Mouse (Mus musculus) heart, adult 8-10 months (tissue): ENCODE results near the gene Glis2. TPM values are rescaled to one million over a fixed set of nuclear protein-coding genes. Genes with fewer than 3 reads are reported as not detected.

Source experiments
- DNase-seq: peaks from one replicate; pipeline ENCODE4 v3.0.0; 2022; ENCODE audit warnings: low spot score
- total RNA-seq, 4 experiments: library from RNA; stranded (reverse); gene quantifications; 2 replicates each; pipeline ENCODE4 v1.2.4; 2022

The Glis2 gene
- total RNA-seq, 4 experiments from 2014 or later, result 7.3 to 13.5 (median 9.5) TPM

DNA sequence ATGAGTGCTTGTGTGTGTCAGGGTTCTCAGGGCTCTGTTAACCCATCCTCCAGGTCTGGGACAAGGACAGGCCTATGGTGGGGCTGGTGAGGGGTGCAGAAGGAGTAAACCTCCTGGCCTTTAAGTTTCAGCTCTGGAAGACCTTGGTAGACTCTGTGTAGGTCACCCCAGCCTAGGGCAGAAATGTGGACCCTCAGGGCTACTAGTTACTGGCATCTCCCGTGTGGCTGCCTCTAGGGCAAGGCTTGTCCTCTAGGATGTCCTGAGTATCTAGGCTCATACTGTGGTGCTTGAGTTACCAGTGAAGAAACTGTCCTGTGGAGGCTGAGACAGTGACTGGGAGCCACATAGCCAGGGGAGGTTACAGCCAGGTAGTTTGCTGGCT is 8.9 kb downstream of the Glis2 start:
- no peak for DNase-seq

DNA sequence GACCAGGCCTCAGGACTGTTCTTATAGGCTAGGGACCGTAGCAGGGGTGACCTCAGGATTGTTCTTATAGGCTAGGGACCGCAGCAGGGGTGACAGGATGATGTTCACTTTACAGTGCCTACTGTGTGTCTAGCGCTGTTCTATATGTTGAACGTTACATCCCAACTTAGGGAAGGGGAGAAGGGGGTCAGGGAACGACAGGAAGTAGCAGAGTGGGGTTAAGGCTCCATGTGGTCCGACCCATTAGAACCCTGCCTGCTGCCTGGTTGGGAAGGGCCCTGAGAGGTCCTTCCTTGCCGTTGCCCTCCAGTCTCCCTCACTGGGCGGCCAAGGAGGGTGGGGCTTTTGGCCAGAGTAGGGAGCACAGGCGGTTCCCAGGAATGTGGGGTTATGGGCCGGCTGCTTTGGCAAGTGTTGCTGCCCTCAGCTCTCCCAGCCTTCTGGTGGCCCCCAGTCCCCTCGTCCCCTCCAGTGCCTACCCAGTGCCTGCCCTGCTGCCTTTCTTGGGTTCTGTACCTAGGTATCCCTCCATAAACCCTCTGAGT is 9.9 kb downstream of the Glis2 start:
- DNase-seq, result no peak

DNA sequence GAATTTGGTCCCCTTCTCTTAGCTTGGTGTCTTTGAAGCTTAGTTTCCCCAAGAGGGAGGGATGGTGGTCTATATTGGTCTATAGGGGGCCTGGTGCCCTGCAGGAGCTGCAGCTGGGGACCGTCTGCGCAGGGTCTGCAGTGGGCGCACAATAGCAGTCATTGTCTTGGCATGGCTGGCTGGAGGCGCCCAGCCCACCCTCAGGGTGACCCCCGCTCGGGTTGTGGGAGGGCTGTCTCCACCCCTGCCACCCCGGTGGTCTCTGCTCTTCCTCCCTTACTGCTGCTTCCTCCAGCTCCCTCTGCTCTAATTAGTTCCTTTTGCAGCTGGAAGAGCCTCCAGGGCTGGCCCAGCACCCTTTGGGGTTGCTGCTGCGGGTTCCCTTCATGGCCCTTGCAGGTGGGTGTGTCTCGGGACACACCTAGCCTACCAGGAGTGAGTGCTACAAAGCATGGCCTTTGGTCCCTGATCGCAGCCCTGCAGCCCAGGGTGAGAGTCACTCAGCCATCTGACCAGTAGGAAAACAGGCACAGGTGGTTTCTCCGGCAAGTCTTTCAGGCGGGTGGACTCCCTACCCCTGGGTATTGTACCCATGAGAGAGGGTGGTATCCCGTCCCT is 11.1 kb downstream of the Glis2 start:
- no peak for DNase-seq

- DNase-seq, result peak; percentile 59
These were observed 12.0 kb downstream of the Glis2 start for GRCm38 (mm10) chr16:4606431-4607084.

DNA sequence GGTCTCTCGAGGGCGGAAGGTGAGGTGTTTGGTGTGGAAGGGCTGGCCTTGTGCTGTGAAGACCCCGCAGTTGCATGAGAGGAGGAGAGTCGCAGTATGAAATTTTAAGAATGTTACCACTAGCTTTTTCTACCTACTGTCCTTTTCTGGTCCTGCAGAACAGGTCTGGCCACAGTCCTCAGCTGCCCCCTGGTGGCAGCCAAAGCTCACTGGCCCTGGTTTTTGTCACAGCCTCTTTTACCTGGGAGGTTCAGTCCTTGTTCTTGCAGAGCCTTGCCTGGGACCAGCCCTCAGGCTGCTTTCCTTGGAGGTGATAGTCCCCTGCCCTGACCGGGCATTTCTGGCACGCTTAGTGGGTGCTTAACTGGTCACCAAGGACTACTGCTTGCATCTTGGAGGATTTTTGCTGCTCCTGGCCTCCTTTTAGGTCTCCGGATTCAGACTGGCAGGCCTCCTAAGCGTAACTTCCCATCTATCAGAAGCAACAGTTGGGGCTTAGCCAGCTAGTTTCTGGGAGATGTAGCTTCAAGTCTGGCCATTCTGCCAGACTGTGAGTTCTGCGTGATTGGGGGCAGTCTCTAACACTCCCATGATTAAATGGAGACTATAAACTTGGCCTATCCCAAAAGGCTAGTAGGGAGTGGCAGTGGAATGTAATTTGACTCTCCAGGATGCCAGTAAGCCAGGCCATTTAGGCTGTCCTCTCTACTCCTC is 13.5 kb downstream of the Glis2 start:
- DNase-seq, result peak; percentile 83

GRCm38 (mm10) chr16:4608532-4609059 is 14.1 kb downstream of the Glis2 start:
- DNase-seq, result no peak

DNA sequence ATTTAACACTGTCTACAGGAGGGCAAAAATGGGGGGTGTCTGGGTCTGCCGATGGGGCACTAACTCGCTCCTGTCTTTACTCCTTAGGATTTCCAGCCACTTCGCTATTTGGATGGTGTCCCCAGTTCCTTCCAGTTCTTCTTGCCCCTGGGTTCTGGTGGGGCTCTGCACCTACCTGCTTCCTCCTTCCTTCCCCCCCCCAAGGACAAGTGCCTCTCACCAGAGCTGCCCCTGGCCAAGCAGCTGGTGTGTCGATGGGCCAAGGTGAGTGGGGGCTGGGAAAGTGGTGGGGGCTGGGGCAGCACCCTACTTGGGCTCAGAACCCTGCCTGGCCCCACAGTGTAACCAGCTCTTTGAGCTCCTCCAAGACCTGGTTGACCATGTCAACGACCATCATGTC is 16.7 kb downstream of the Glis2 start:
- no peak for DNase-seq

- no peak for DNase-seq
These were observed 17.2 kb downstream of the Glis2 start for GRCm38 (mm10) chr16:4611676-4612075.

DNA sequence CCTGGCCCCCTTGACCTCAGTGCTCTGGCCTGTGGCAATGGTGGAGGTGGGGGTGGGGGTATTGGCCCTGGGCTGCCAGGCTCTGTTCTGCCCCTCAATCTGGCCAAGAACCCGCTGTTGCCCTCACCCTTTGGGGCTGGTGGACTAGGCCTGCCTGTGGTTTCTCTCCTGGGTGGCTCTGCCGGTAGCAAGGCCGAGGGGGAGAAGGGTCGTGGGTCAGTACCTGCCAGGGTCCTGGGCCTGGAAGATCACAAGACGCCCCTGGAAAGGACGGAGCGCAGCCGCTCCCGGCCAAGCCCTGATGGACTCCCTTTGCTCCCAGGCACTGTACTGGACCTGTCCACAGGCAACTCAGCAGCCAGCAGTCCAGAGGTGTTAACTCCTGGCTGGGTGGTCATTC is 19.2 kb downstream of the Glis2 start:
- DNase-seq, result no peak

GRCm38 (mm10) chr16:4614639-4615038 is 20.1 kb downstream of the Glis2 start:
- no peak for DNase-seq

- DNase-seq, result no peak
These were observed 20.8 kb downstream of the Glis2 start for GRCm38 (mm10) chr16:4615297-4615696.

- DNase-seq, result no peak
These were observed 22.3 kb downstream of the Glis2 start for GRCm38 (mm10) chr16:4616829-4617228.

DNA sequence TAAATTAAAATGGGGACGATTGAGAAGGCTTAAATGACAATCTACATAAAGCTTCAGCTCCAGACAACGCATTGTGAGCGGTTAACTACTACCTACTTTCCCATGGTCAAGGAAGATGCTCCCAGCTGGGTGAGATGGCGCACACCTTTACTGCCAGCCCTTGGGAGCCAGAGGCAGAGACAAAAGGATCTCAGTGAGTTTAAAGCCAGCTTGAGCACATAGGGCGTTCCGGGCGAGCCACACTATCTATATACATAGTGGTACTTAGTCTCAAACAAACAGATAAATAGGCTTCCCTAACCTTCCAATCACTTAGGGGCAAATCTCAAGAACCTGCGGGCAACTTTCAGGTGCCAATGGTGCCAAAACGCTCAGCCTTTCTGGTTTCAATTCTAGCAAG is 29.6 kb downstream of the Glis2 start:
- DNase-seq, result no peak

GRCm38 (mm10) chr16:4624481-4625110 is 30.1 kb downstream of the Glis2 start, which contains the start of gene Pam16:
TSS of gene Pam16 (minus strand) at chr16:4624988.
- DNase-seq, result peak; percentile 92

DNA sequence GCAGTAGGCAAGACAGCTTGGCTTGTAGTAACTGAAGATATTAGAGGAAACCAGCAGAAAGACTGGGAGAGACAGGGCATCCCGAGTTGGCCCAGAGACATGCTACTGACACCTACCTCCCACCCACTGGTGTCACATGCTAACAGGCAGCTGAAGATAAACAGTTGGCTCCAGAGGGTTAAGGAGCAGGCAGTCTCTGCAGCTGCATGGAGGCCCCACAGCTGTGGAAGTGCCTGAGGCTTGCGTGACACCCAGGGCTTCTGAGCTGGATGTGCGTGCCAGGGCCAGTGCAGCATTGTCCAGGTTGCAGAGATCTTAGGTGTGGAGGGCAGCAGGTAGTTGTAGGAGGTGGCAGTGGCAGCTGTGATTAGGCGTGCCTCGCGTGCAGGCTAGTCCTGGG is 32.6 kb downstream of the Glis2 start:
- DNase-seq, result no peak

DNA sequence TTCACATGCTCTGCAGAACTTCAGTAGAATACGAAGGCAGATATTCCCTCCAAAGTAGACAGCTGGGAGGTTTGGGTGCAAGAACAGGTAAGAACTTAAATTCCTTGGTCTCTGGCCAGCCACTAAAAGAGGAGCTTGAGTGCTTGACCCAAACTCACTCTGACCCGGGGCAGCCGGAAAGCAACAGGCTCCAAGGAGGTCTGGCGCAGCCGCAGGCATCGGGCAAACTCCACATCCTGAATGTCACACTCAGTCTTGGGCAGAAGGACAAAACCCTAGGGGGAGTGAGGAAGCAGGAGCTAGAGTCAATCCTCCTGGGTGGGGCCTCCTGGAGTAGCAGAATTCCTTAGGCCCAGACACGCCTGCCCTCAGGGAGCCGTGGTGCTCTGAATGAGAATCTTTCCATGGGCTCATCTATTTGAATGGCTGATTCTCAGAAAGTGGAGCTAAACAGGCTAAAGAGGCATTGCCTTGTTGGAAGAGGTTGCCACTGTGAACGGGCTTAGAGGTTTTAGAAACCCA is 34.4 kb downstream of the Glis2 start:
- no peak for DNase-seq

- DNase-seq, result peak; percentile 82
These were observed 35.4 kb downstream of the Glis2 start for GRCm38 (mm10) chr16:4629950-4630349.

- DNase-seq, result no peak
These were observed 37.5 kb downstream of the Glis2 start for GRCm38 (mm10) chr16:4632050-4632449.

DNA sequence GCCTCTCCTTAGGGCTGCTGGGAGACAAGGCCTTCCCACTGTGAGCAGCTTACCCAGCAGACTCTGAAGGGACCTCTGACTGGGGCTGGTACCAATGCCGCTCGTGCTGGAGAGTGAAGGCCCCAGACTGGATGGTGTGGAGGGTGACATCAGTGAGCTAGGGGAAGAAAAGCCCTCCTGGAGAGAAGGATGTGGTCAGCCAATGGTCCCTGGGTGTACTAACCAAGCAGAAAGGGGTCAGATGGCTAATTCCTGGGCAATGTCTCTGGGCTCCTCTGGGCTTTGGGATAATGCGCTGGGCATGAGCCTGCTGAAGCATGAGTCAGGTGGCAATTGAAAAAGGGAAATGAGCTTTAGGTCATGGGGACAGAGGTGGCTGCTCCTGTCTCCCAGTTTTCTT is 39.1 kb downstream of the Glis2 start:
- no peak for DNase-seq

GRCm38 (mm10) chr16:4634681-4635080 is 40.2 kb downstream of the Glis2 start:
- DNase-seq, result no peak

- no peak for DNase-seq
These were observed 41.2 kb downstream of the Glis2 start for GRCm38 (mm10) chr16:4635760-4636159.
